Mouse (Mus musculus): ENCODE measurements around the gene Gm49320. TPM values are rescaled to one million over a fixed set of nuclear protein-coding genes. Genes with fewer than 3 reads are reported as not detected.

Gene Gm49320
- total RNA-seq, 2 experiments from 2014 or later = not detected

- TF ChIP-seq CTCF (IDR thresholded peaks at IDR 0.05) = no peak
- no peak overlapping the region for H3K4me3 ChIP-seq
- intact Hi-C loops (cut with DNase I) = no loop called here
Measured at GRCm38 (mm10) chr8:4256911-4257310, 18.2 kb downstream of the Gm49320 start.

GRCm38 (mm10) chr8:4257350-4257749 lies 18.7 kb downstream of the Gm49320 start:
- no peak for TF ChIP-seq CTCF (IDR thresholded peaks at IDR 0.05)
- intact Hi-C loops (cut with DNase I) = no loop called here
- no peak for DNase-seq
- Histone ChIP-seq H3K27ac (no peak overlapping the region), H3K4me3 (no peak overlapping the region)

More at GRCm38 (mm10) chr8:4256911-4257310, 18.2 kb downstream of the Gm49320 start:
- H3K27ac ChIP-seq = no peak overlapping the region
- DNase-seq = no peak

- peak overlapping the region; percentile 73 for H3K4me3 ChIP-seq
- intact Hi-C loops (cut with DNase I) = no loop called here
- TF ChIP-seq CTCF (IDR thresholded peaks at IDR 0.05) = peak; percentile 81
- H3K27ac ChIP-seq = peak overlapping the region; percentile 16; the same call in 1 of the 2 replicates
- peak; percentile 71 for DNase-seq
Measured at GRCm38 (mm10) chr8:4258233-4258632, 19.6 kb downstream of the Gm49320 start.

GRCm38 (mm10) chr8:4258678-4259077 lies 20.0 kb downstream of the Gm49320 start:
- H3K27ac ChIP-seq = peak overlapping the region; percentile 16; the same call in 1 of the 2 replicates

GRCm38 (mm10) chr8:4259125-4259804 lies 20.6 kb downstream of the Gm49320 start, which contains the start of gene Ctxn1:
TSS of gene Ctxn1 (minus strand) at chr8:4259274.
- no peak for TF ChIP-seq CTCF (IDR thresholded peaks at IDR 0.05)
- H3K4me3 ChIP-seq = peak within 1 kb of the TSS; percentile 73
- H3K27ac ChIP-seq = peak within 1 kb of the TSS; percentile 53
- intact Hi-C loops (cut with DNase I) = no loop called here
- DNase-seq = peak; percentile 96

More at GRCm38 (mm10) chr8:4258678-4259077, 20.0 kb downstream of the Gm49320 start:
- peak; percentile 38 for DNase-seq
- peak overlapping the region; percentile 73 for H3K4me3 ChIP-seq
- intact Hi-C loops (cut with DNase I) = no loop called here
- no peak for TF ChIP-seq CTCF (IDR thresholded peaks at IDR 0.05)

- no peak for TF ChIP-seq CTCF (IDR thresholded peaks at IDR 0.05)
- H3K27ac ChIP-seq = peak overlapping the region; percentile 53; the same call in 1 of the 2 replicates
- no peak for DNase-seq
- intact Hi-C loops (cut with DNase I) = loop anchor here (2.0 kb wide), 1 partner anchor 15 kb away; the partner anchor contains the start of gene Timm44
- H3K4me3 ChIP-seq = no peak overlapping the region; the same call in 1 of the 2 replicates
Measured at GRCm38 (mm10) chr8:4259805-4260170, 21.1 kb downstream of the Gm49320 start.

GRCm38 (mm10) chr8:4263105-4263791 lies 24.6 kb downstream of the Gm49320 start:
- intact Hi-C loops (cut with DNase I) = no loop called here
- no peak overlapping the region for H3K27ac ChIP-seq
- TF ChIP-seq CTCF (IDR thresholded peaks at IDR 0.05) = no peak
- H3K4me3 ChIP-seq = no peak overlapping the region
- no peak for DNase-seq

GRCm38 (mm10) chr8:4265160-4265914 lies 26.7 kb downstream of the Gm49320 start:
- no peak for DNase-seq
- Histone ChIP-seq H3K4me3 (no peak overlapping the region), H3K27ac (no peak overlapping the region)
- TF ChIP-seq CTCF (IDR thresholded peaks at IDR 0.05) = no peak
- intact Hi-C loops (cut with DNase I) = no loop called here

- peak; percentile 66 for DNase-seq
- TF ChIP-seq CTCF (IDR thresholded peaks at IDR 0.05) = peak; percentile 64
- no peak overlapping the region for H3K4me3 ChIP-seq
- intact Hi-C loops (cut with DNase I) = no loop called here
- no peak overlapping the region for H3K27ac ChIP-seq
Measured at GRCm38 (mm10) chr8:4267627-4268026, 29.0 kb downstream of the Gm49320 start.

- DNase-seq = peak; percentile 65
- no peak overlapping the region for H3K27ac ChIP-seq
- intact Hi-C loops (cut with DNase I) = no loop called here
- no peak for TF ChIP-seq CTCF (IDR thresholded peaks at IDR 0.05)
- no peak overlapping the region for H3K4me3 ChIP-seq
Measured at GRCm38 (mm10) chr8:4269609-4270008, 30.9 kb downstream of the Gm49320 start.

- peak within 1 kb of the TSS; percentile 93 for H3K27ac ChIP-seq
- peak within 1 kb of the TSS; percentile 75 for H3K4me3 ChIP-seq
- peak; percentile 96 for DNase-seq
- intact Hi-C loops (cut with DNase I) = loop anchor here (2.0 kb wide), 3 partner anchors 15 to 47 kb away; partner anchors contain the start of genes Gm49320 and Map2k7
- no peak for TF ChIP-seq CTCF (IDR thresholded peaks at IDR 0.05)
Measured at GRCm38 (mm10) chr8:4275275-4276110, 36.8 kb downstream of the Gm49320 start, which contains the start of gene Timm44. TSS of gene Timm44 (minus strand) at chr8:4275913.

GRCm38 (mm10) chr8:4276111-4276465 lies 37.4 kb downstream of the Gm49320 start:
- H3K4me3 ChIP-seq = peak overlapping the region; percentile 75
- DNase-seq = no peak
- intact Hi-C loops (cut with DNase I) = loop anchor here (2.0 kb wide), 1 partner anchor 47 kb away; no protein-coding TSS in a partner anchor
- H3K27ac ChIP-seq = peak overlapping the region; percentile 93
- no peak for TF ChIP-seq CTCF (IDR thresholded peaks at IDR 0.05)

All from gastrocnemius, adult 2 months (tissue).